Mouse (Mus musculus): Measurements from ENCODE around the gene Atg14.

- TF ChIP-seq POLR2A (IDR thresholded peaks at IDR 0.05; ENCODE audit: low read depth, low read length), result no peak
- no peak for TF ChIP-seq CTCF (IDR thresholded peaks at IDR 0.05; ENCODE audit: borderline replicate concordance, insufficient read depth, low read length)
Measured at GRCm38 (mm10) chr14:47495951-47496350, 74.5 kb downstream of the Atg14 start.
